Mouse (Mus musculus) heart, postnatal 0 days (tissue): Measurements from ENCODE around the gene 1700010I14Rik. TPM values are rescaled to one million over a fixed set of nuclear protein-coding genes. Genes with fewer than 3 reads are reported as not detected.
A peak's percentile ranks its signal among the peaks of the same experiment; 100 is the strongest.

Experiments
- ATAC-seq: fragments of 200-750 bp; cut with Nextera tagmentation; 2 replicates; pipeline ENCODE4 v1.8.0; 2017; ENCODE audit warnings: low read depth, moderate number of reproducible peaks, moderate library complexity; ENCODE audit not compliant: insufficient read depth
- DNase-seq: peaks from one replicate; pipeline ENCODE4 v3.0.0-alpha.2; 2016; ENCODE audit warnings: low spot score
- H3K27ac ChIP-seq: fragments of 300-500 bp; sonication (generic); 2 replicates; pipeline ENCODE4 v1.5.1; 2014; ENCODE audit warnings: low read depth, mild to moderate bottlenecking
- H3K27me3 ChIP-seq: fragments of 300-500 bp; sonication (generic); 2 replicates; pipeline ENCODE4 v1.6.1; 2014; ENCODE audit warnings: low read length, mixed read lengths; ENCODE audit not compliant: control insufficient read depth, insufficient read depth
- H3K36me3 ChIP-seq: fragments of 300-500 bp; sonication (generic); replicated peaks from 2 replicates; pipeline ENCODE4 v1.6.1; 2014; ENCODE audit warnings: low read length, mixed read lengths; ENCODE audit not compliant: control insufficient read depth, insufficient read depth
- H3K4me1 ChIP-seq: fragments of 300-500 bp; sonication (generic); 2 replicates; pipeline ENCODE4 v1.6.1; 2014; ENCODE audit warnings: antibody characterized with exemption; ENCODE audit not compliant: control insufficient read depth, insufficient read depth
- H3K4me2 ChIP-seq: fragments of 300-500 bp; sonication (generic); 2 replicates; pipeline ENCODE4 v1.6.1; 2014; ENCODE audit warnings: low read depth, mild to moderate bottlenecking, low read length, moderate library complexity
- H3K4me3 ChIP-seq: fragments of 300-500 bp; sonication (generic); 2 replicates; pipeline ENCODE4 v1.5.1; 2014; ENCODE audit warnings: low read depth, low read length
- H3K9ac ChIP-seq: fragments of 300-500 bp; sonication (generic); replicated peaks from 2 replicates; pipeline ENCODE4 v1.6.1; 2014; ENCODE audit warnings: low read depth, low read length, mixed read lengths
- H3K9me3 ChIP-seq: fragments of 300-500 bp; sonication (generic); replicated peaks from 2 replicates; pipeline ENCODE4 v1.6.1; 2016; ENCODE audit warnings: low read length; ENCODE audit not compliant: control insufficient read depth
- CTCF ChIP-seq: IDR thresholded peaks from 2 replicates; pipeline ENCODE4 v1.5.1; 2016; ENCODE audit warnings: antibody characterized with exemption, control low read depth, low read depth
- EP300 ChIP-seq: IDR thresholded peaks from 2 replicates; pipeline ENCODE4 v1.6.1; 2016; ENCODE audit warnings: antibody characterized with exemption, low read depth
- WGBS: fragments of 180-500 bp; shearing (Covaris S2); extraction: QIAGEN DNeasy Blood & Tissue Kit; methylation state at CpG from one replicate; pipeline ENCODE4 v1.1.7; 2014; 5-methylcytosine and 5-hydroxymethylcytosine counted together
- polyA plus RNA-seq: library from polyadenylated mRNA; unstranded; fragments of >200 nt; fragmentation: Nextera tagmentation; extraction: Ambion mirVana; gene quantifications from 2 replicates; pipeline ENCODE4 v1.2.1, GENCODE M21; 2015
- total RNA-seq: library from RNA; depleted of rRNA; stranded (reverse); fragments of >200 nt; gene quantifications from 2 replicates; pipeline ENCODE4 v1.2.3, GENCODE M21; 2014; ENCODE audit warnings: low replicate concordance

1700010I14Rik gene
- total and polyA plus RNA-seq, 2 experiments from 2014 or later: 0.08 TPM; not detected in 1

- H3K4me2 ChIP-seq: no peak overlapping the region
- no peak overlapping the region for H3K27ac ChIP-seq
- TF ChIP-seq EP300 (no peak), CTCF (peak; percentile 23; the same call in 1 of the 2 replicates)
- no peak overlapping the region for H3K9ac ChIP-seq
- H3K4me3 ChIP-seq: no peak overlapping the region
- ATAC-seq (no peak), DNase-seq (no peak)
- H3K36me3 ChIP-seq: no peaks in the 10 kb centered on the region
- 31% methylated on average over 8 of the region's 8 CpGs for WGBS
- no peaks in the 10 kb centered on the region for H3K27me3 ChIP-seq
- no peaks in the 10 kb centered on the region for H3K4me1 ChIP-seq
- H3K9me3 ChIP-seq: no peaks in the 10 kb centered on the region
Observed at GRCm38 (mm10) chr17:8991160-8991559, 3.0 kb downstream of the 1700010I14Rik start.

GRCm38 (mm10) chr17:8995344-8995743, 7.2 kb downstream of the 1700010I14Rik start:
- Histone ChIP-seq H3K36me3 (no peaks in the 10 kb centered on the region), H3K9ac (no peak overlapping the region), H3K27me3 (no peaks in the 10 kb centered on the region), H3K4me1 (no peaks in the 10 kb centered on the region), H3K27ac (no peak overlapping the region), H3K9me3 (no peaks in the 10 kb centered on the region), H3K4me3 (no peak overlapping the region), H3K4me2 (no peak overlapping the region)
- no peak for DNase-seq
- no peak for ATAC-seq
- TF ChIP-seq EP300 (no peak), CTCF (no peak)
- 65% methylated on average over 1 of the region's 1 CpGs for WGBS

DNA sequence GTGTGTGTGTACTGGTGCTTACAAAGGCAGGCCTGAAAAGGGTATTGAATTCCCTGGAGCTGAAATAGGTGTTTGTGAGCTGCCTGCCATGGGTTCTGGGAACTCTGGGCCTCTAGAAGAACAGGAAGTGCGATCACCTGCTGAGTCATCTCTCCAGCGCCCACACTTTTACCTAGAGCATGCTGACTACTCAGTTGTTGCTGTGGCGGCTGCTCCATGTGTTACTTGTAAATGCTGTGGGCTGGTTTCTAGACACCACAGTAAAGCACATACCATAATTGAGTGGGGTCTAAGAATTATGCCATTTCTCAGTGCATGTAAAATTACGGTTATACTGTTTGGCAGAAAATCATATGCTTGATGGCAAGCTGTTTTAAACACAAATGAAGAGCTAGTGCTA, 14.3 kb downstream of the 1700010I14Rik start:
- TF ChIP-seq CTCF: no peak
- no peak for TF ChIP-seq EP300
- H3K9ac ChIP-seq: no peak overlapping the region
- H3K27ac ChIP-seq: no peak overlapping the region
- no peaks in the 10 kb centered on the region for H3K9me3 ChIP-seq
- H3K4me2 ChIP-seq: no peak overlapping the region
- ATAC-seq (no peak), DNase-seq (no peak)
- H3K36me3 ChIP-seq: no peaks in the 10 kb centered on the region
- WGBS: 61% methylated on average over 4 of the region's 4 CpGs
- no peak overlapping the region for H3K4me3 ChIP-seq
- no peaks in the 10 kb centered on the region for H3K27me3 ChIP-seq
- H3K4me1 ChIP-seq: no peaks in the 10 kb centered on the region

DNA sequence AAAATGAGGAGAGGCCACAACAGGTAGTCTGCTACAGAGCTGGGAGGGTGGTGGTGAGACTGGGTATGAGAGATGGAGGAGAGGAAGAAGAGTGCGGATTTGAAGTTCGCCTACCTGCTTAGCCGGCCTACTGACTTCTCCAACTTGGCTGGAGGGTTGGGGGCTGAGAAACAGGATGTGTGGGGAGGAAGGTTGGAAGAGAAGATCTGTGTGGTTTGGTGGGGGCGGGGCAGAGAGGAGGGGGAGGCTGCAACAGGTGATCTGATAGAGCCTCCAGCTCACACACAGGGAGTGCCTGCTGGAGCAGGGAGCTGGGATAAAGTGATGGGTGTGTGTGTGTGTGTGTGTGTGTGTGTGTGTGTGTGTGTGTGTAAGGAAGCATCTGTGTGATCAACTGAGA, 16.4 kb downstream of the 1700010I14Rik start:
- WGBS: 63% methylated on average over 4 of the region's 4 CpGs
- Histone ChIP-seq H3K9ac (no peak overlapping the region), H3K27me3 (no peaks in the 10 kb centered on the region), H3K36me3 (no peaks in the 10 kb centered on the region), H3K27ac (no peak overlapping the region), H3K4me1 (no peaks in the 10 kb centered on the region), H3K9me3 (no peaks in the 10 kb centered on the region), H3K4me2 (no peak overlapping the region), H3K4me3 (no peak overlapping the region)
- ATAC-seq (no peak), DNase-seq (no peak)
- TF ChIP-seq CTCF: no peak
- no peak for TF ChIP-seq EP300

DNA sequence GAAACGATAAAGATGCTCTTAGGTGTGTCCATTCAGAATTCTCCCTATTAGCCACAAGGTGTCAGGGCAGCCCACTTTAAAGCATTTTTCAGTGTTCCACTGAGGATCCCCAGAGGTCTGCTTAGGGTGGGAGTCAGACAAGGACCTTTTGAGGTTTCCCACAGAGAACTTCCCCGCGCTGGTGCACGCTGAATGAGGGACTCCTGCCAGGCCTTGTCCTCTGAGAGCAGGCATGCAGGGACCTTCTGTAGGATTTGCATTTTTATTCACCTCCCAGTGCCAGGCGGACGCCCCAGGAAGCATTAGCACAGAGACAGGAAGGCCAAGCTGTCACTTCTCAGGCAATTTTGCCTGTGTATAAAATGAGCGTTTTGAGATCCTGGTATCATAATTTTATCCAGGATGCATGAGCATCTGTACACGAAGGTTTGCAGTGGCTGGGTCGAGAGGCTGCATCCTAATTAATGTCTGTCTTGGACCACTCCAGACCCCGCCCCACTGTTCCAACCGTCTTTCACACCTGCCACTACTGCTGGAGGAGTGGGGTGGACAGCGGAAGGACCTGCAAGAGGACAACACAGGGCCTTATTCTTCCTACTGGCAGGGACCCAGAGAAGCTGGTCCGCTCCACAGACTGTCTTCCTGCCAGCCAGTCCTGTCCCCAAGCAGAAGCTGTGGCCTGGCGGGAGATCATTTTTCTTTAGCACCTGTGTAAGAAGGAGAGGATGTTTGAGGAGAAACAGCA, 35.2 kb downstream of the 1700010I14Rik start:
- Histone ChIP-seq H3K4me1 (no peaks in the 10 kb centered on the region), H3K4me2 (no peak overlapping the region), H3K27me3 (no peaks in the 10 kb centered on the region), H3K4me3 (no peak overlapping the region), H3K27ac (no peak overlapping the region), H3K36me3 (no peaks in the 10 kb centered on the region), H3K9me3 (peaks cover 5% of the 10 kb centered on the region; the same call in 1 of the 2 replicates), H3K9ac (no peak overlapping the region)
- TF ChIP-seq CTCF: 0 out of 2 replicates have a peak, but pooled peaks have one; percentile 7
- no peak for TF ChIP-seq EP300
- ATAC-seq (no peak), DNase-seq (no peak)
- 30% methylated on average over 14 of the region's 14 CpGs for WGBS

- 46% methylated on average over 5 of the region's 5 CpGs for WGBS
- no peak for ATAC-seq
Observed at GRCm38 (mm10) chr17:9030181-9030580, 42.0 kb downstream of the 1700010I14Rik start.

More at GRCm38 (mm10) chr17:9030181-9030580, 42.0 kb downstream of the 1700010I14Rik start:
- Histone ChIP-seq H3K27ac (no peak overlapping the region), H3K4me2 (no peak overlapping the region), H3K9me3 (no peaks in the 10 kb centered on the region), H3K27me3 (0 out of 2 replicates have a peak, but pooled peaks cover 5% of the 10 kb centered on the region), H3K9ac (no peak overlapping the region), H3K4me1 (0 out of 2 replicates have a peak, but pooled peaks cover 4% of the 10 kb centered on the region), H3K4me3 (no peak overlapping the region), H3K36me3 (no peaks in the 10 kb centered on the region)
- no peak for TF ChIP-seq EP300
- no peak for DNase-seq
